Mouse (Mus musculus): ENCODE data around the gene Myo10. TPM values are rescaled to one million over a fixed set of nuclear protein-coding genes. Genes with fewer than 3 reads are reported as not detected.

Myo10 gene
- polyA plus RNA-seq, 2 experiments from 2014 or later = 0.60 to 1.4 TPM

- ATAC-seq = no peak
These were observed 222.4 kb downstream of the Myo10 start for GRCm38 (mm10) chr15:25844771-25845170.

- no peak for ATAC-seq
These were observed 225.3 kb downstream of the Myo10 start for GRCm38 (mm10) chr15:25847576-25848168.

- ATAC-seq = no peak
These were observed 228.2 kb downstream of the Myo10 start for GRCm38 (mm10) chr15:25850552-25850951.

GRCm38 (mm10) chr15:25854270-25854904 lies 232.1 kb downstream of the Myo10 start:
- ATAC-seq = no peak

GRCm38 (mm10) chr15:25858611-25859058 lies 236.3 kb downstream of the Myo10 start:
- ATAC-seq = peak; percentile 54

- no peak for ATAC-seq
These were observed 237.1 kb downstream of the Myo10 start for GRCm38 (mm10) chr15:25859469-25859868.

- no peak for ATAC-seq
These were observed 239.6 kb downstream of the Myo10 start for GRCm38 (mm10) chr15:25861900-25862299.

Other genes with a start within 250 kb of the Myo10 start
- gene Basp1, start 208.8 kb upstream of the Myo10 start, polyA plus RNA-seq (2017; shearing (Covaris generic)) = not detected
- gene Retreg1, start 220.7 kb downstream of the Myo10 start, polyA plus RNA-seq (2017; shearing (Covaris generic)) = 10 to 100 TPM; 58.2 to 69.6 TPM

Data from activated CD4-positive, CD25-positive, alpha-beta regulatory T cell, adult 4 months (primary cell).